Mouse (Mus musculus) heart, embryonic 15.5 days (tissue): ENCODE measurements around the gene Esm1. TPM values are rescaled to one million over a fixed set of nuclear protein-coding genes. Genes with fewer than 3 reads are reported as not detected.
"Not testable (repeated sequence)": the region's sequence is repeated elsewhere in the genome, so short reads cannot be mapped to it uniquely, and the experiment has no call there.

Experiments
- ATAC-seq: fragments of 200-750 bp; cut with Nextera tagmentation; replicated peaks from 2 replicates; pipeline ENCODE4 v1.8.0; 2017; ENCODE audit warnings: low read depth, moderate TSS enrichment; ENCODE audit not compliant: insufficient number of reproducible peaks, insufficient read depth, low FRiP score
- H3K27ac ChIP-seq: fragments of 300-500 bp; sonication (generic); 2 replicates; pipeline ENCODE4 v1.5.1; 2015; ENCODE audit warnings: mild to moderate bottlenecking, inconsistent platforms
- H3K27me3 ChIP-seq: fragments of 300-500 bp; sonication (generic); 2 replicates; pipeline ENCODE4 v1.6.1; 2015; ENCODE audit warnings: inconsistent platforms
- H3K36me3 ChIP-seq: fragments of 300-500 bp; sonication (generic); 2 replicates; pipeline ENCODE4 v1.6.1; 2015; ENCODE audit warnings: mild to moderate bottlenecking, inconsistent platforms
- H3K4me1 ChIP-seq: fragments of 300-500 bp; sonication (generic); replicated peaks from 2 replicates; pipeline ENCODE4 v1.6.1; 2015; ENCODE audit warnings: inconsistent platforms
- H3K4me2 ChIP-seq: fragments of 300-500 bp; sonication (generic); 2 replicates; pipeline ENCODE4 v1.6.1; 2015; ENCODE audit warnings: inconsistent platforms, mild to moderate bottlenecking, moderate library complexity
- H3K4me3 ChIP-seq: fragments of 300-500 bp; sonication (generic); 2 replicates; pipeline ENCODE4 v1.5.1; 2015; ENCODE audit warnings: mild to moderate bottlenecking, inconsistent platforms
- H3K9ac ChIP-seq: fragments of 300-500 bp; sonication (generic); 2 replicates; pipeline ENCODE4 v1.6.1; 2015; ENCODE audit warnings: mild to moderate bottlenecking, inconsistent platforms
- H3K9me3 ChIP-seq: fragments of 300-500 bp; sonication (generic); replicated peaks from 2 replicates; pipeline ENCODE4 v1.6.1; 2016; ENCODE audit warnings: inconsistent platforms
- WGBS: fragments of 180-500 bp; shearing (Covaris S2); methylation state at CpG from one replicate; pipeline ENCODE4 v1.1.7; 2015; ENCODE audit warnings: mixed read lengths; 5-methylcytosine and 5-hydroxymethylcytosine counted together
- polyA plus RNA-seq: library from polyadenylated mRNA; unstranded; fragments of >200 nt; fragmentation: Nextera tagmentation; extraction: Ambion mirVana; gene quantifications from 2 replicates; pipeline ENCODE4 v1.2.1, GENCODE M21; 2015

Esm1 gene
- polyA plus RNA-seq, 1 experiment from 2014 or later = 1.4 TPM

GRCm38 (mm10) chr13:113242129-113242528 lies 32.7 kb downstream of the Esm1 start:
- no peaks in the 10 kb centered on the region for H3K9me3 ChIP-seq
- H3K27me3 ChIP-seq = no peaks in the 10 kb centered on the region
- no peak overlapping the region for H3K9ac ChIP-seq
- no peak overlapping the region for H3K4me2 ChIP-seq
- no peak for ATAC-seq
- H3K36me3 ChIP-seq = no peaks in the 10 kb centered on the region
- 41% methylated on average over 6 of the region's 6 CpGs for WGBS
- no peak overlapping the region for H3K4me3 ChIP-seq
- H3K4me1 ChIP-seq = peaks cover 6% of the 10 kb centered on the region
- H3K27ac ChIP-seq = no peak overlapping the region

GRCm38 (mm10) chr13:113245025-113245424 lies 35.6 kb downstream of the Esm1 start:
- 71% methylated on average over 8 of the region's 8 CpGs for WGBS
- Histone ChIP-seq H3K9me3 (no peaks in the 10 kb centered on the region), H3K4me2 (no peak overlapping the region), H3K9ac (no peak overlapping the region), H3K4me1 (peaks cover 6% of the 10 kb centered on the region), H3K4me3 (no peak overlapping the region), H3K36me3 (no peaks in the 10 kb centered on the region), H3K27ac (no peak overlapping the region), H3K27me3 (no peaks in the 10 kb centered on the region)
- no peak for ATAC-seq

GRCm38 (mm10) chr13:113252580-113252979 lies 43.1 kb downstream of the Esm1 start:
- WGBS = 83% methylated on average over 7 of the region's 7 CpGs
- H3K9ac ChIP-seq, ATAC-seq: not testable (repeated sequence)

GRCm38 (mm10) chr13:113256766-113257165 lies 47.3 kb downstream of the Esm1 start:
- WGBS = 63% methylated on average over 2 of the region's 2 CpGs
- Histone ChIP-seq H3K36me3 (no peaks in the 10 kb centered on the region), H3K4me3 (no peak overlapping the region), H3K9me3 (no peaks in the 10 kb centered on the region), H3K4me1 (no peaks in the 10 kb centered on the region), H3K4me2 (no peak overlapping the region), H3K27me3 (no peaks in the 10 kb centered on the region), H3K9ac (no peak overlapping the region), H3K27ac (no peak overlapping the region)
- no peak for ATAC-seq

More at GRCm38 (mm10) chr13:113252580-113252979, 43.1 kb downstream of the Esm1 start:
- not testable (repeated sequence) for H3K27me3 ChIP-seq, H3K27ac ChIP-seq, H3K4me3 ChIP-seq, H3K36me3 ChIP-seq, H3K9me3 ChIP-seq, H3K4me2 ChIP-seq, H3K4me1 ChIP-seq

GRCm38 (mm10) chr13:113257190-113257589 lies 47.7 kb downstream of the Esm1 start:
- ATAC-seq = no peak
- no peak overlapping the region for H3K4me3 ChIP-seq
- H3K4me1 ChIP-seq = no peaks in the 10 kb centered on the region
- H3K4me2 ChIP-seq = no peak overlapping the region
- H3K9ac ChIP-seq = no peak overlapping the region
- H3K9me3 ChIP-seq = no peaks in the 10 kb centered on the region
- WGBS = 46% methylated on average over 5 of the region's 5 CpGs
- H3K36me3 ChIP-seq = no peaks in the 10 kb centered on the region
- no peak overlapping the region for H3K27ac ChIP-seq
- no peaks in the 10 kb centered on the region for H3K27me3 ChIP-seq

GRCm38 (mm10) chr13:113259237-113259636 lies 49.8 kb downstream of the Esm1 start:
- no peak overlapping the region for H3K27ac ChIP-seq
- H3K4me2 ChIP-seq = no peak overlapping the region
- no peak overlapping the region for H3K9ac ChIP-seq
- no peaks in the 10 kb centered on the region for H3K9me3 ChIP-seq
- H3K27me3 ChIP-seq = no peaks in the 10 kb centered on the region
- no peaks in the 10 kb centered on the region for H3K4me1 ChIP-seq
- no peaks in the 10 kb centered on the region for H3K36me3 ChIP-seq
- no peak overlapping the region for H3K4me3 ChIP-seq
- ATAC-seq = no peak
- WGBS = 86% methylated on average over 5 of the region's 5 CpGs

- no peak for ATAC-seq
- H3K4me3 ChIP-seq = no peak overlapping the region
- H3K27ac ChIP-seq = no peak overlapping the region
- 0 out of 2 replicates have a peak, but pooled peaks cover 3% of the 10 kb centered on the region for H3K4me1 ChIP-seq
- peak overlapping the region; percentile 3; the same call in 1 of the 2 replicates for H3K4me2 ChIP-seq
- H3K27me3 ChIP-seq = no peaks in the 10 kb centered on the region
- H3K9me3 ChIP-seq = no peaks in the 10 kb centered on the region
- no peak overlapping the region for H3K9ac ChIP-seq
- WGBS = 49% methylated on average over 12 of the region's 12 CpGs
- H3K36me3 ChIP-seq = no peaks in the 10 kb centered on the region
Measured at GRCm38 (mm10) chr13:113262822-113263221, 53.4 kb downstream of the Esm1 start.

GRCm38 (mm10) chr13:113265257-113265656 lies 55.8 kb downstream of the Esm1 start:
- ATAC-seq = no peak
- no peaks in the 10 kb centered on the region for H3K27me3 ChIP-seq
- H3K9ac ChIP-seq = no peak overlapping the region
- H3K4me3 ChIP-seq = no peak overlapping the region
- H3K4me1 ChIP-seq = 0 out of 2 replicates have a peak, but pooled peaks cover 3% of the 10 kb centered on the region
- H3K27ac ChIP-seq = no peak overlapping the region
- WGBS = 19% methylated on average over 13 of the region's 13 CpGs
- no peaks in the 10 kb centered on the region for H3K9me3 ChIP-seq
- H3K4me2 ChIP-seq = no peak overlapping the region
- no peaks in the 10 kb centered on the region for H3K36me3 ChIP-seq

- no peaks in the 10 kb centered on the region for H3K36me3 ChIP-seq
- ATAC-seq = no peak
- no peaks in the 10 kb centered on the region for H3K27me3 ChIP-seq
- H3K4me3 ChIP-seq = 0 out of 2 replicates have a peak overlapping the region, but pooled peaks have one; percentile 12
- H3K9ac ChIP-seq = no peak overlapping the region
- H3K4me1 ChIP-seq = 0 out of 2 replicates have a peak, but pooled peaks cover 3% of the 10 kb centered on the region
- peak overlapping the region; percentile 39 for H3K4me2 ChIP-seq
- 27% methylated on average over 9 of the region's 9 CpGs for WGBS
- H3K27ac ChIP-seq = no peak overlapping the region
- H3K9me3 ChIP-seq = no peaks in the 10 kb centered on the region
Measured at GRCm38 (mm10) chr13:113266495-113266951, 57.1 kb downstream of the Esm1 start.

GRCm38 (mm10) chr13:113267204-113267603 lies 57.7 kb downstream of the Esm1 start:
- ATAC-seq = no peak

More at GRCm38 (mm10) chr13:113267204-113267603, 57.7 kb downstream of the Esm1 start:
- no peak overlapping the region for H3K27ac ChIP-seq
- no peaks in the 10 kb centered on the region for H3K9me3 ChIP-seq
- 75% methylated on average over 3 of the region's 3 CpGs for WGBS
- no peaks in the 10 kb centered on the region for H3K36me3 ChIP-seq
- no peak overlapping the region for H3K9ac ChIP-seq
- H3K27me3 ChIP-seq = no peaks in the 10 kb centered on the region
- H3K4me1 ChIP-seq = 0 out of 2 replicates have a peak, but pooled peaks cover 3% of the 10 kb centered on the region
- no peak overlapping the region for H3K4me2 ChIP-seq
- no peak overlapping the region for H3K4me3 ChIP-seq
